Mouse (Mus musculus) B cell, adult 2 months (primary cell): ENCODE data around the gene Bcat2.
A peak's percentile ranks its signal among the peaks of the same experiment; 100 is the strongest.

Source experiments
- DNase-seq, 2 experiments: peaks; one replicate each; pipeline ENCODE4 v3.0.0; 2022

Gene Bcat2

GRCm38 (mm10) chr7:45550821-45551511, 19.0 kb upstream of the Bcat2 start:
- DNase-seq, result no peak

DNA sequence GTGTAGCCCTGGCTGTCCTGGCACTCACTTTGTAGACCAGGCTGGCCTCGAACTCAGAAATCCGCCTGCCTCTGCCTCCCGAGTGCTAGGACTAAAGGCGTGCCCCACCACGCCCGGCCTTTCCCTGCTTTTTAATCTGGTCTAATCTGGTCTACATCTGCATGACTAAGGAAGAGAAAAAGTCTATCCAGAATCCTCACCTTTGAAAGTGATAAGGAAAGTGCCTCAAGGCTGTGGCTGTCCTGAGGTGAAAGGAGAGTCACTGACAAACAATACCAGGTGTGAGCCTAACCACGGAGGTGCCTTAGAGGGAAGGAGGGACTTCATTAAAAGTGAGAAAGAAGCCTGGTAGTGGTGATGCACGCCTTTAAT, 18.5 kb upstream of the Bcat2 start:
- no peak for DNase-seq

- no peak for DNase-seq
Measured at GRCm38 (mm10) chr7:45553519-45553918, 16.4 kb upstream of the Bcat2 start.

- DNase-seq, result no peak
Measured at GRCm38 (mm10) chr7:45553990-45554389, 16.0 kb upstream of the Bcat2 start.

GRCm38 (mm10) chr7:45554744-45555143, 15.2 kb upstream of the Bcat2 start, which contains the start of gene Hsd17b14:
Gene Hsd17b14, plus strand, starts transcription at chr7:45554893.
- no peak for DNase-seq

DNA sequence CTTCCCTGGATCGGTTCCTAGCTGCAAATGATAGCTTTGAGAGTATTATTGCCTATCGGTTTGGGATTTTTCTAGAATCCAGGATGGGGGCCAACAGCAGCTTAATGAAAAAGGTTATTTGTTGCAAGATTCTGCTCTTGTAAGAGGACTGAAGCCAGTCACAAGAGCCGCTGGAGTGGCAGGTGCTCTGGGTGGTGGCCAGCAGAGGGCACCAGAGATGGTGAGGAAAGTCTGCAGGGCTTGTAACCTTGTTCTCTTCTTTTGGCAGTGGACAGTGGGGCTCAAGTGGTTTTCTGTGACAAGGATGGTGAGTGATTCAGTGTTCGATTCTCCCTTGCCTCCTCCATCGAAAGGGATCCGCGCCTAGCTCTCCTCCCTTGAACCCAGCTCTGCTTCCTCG, 14.2 kb upstream of the Bcat2 start:
- DNase-seq, result peak; percentile 88 to 91

GRCm38 (mm10) chr7:45558907-45559306, 11.0 kb upstream of the Bcat2 start:
- DNase-seq, result no peak

DNA sequence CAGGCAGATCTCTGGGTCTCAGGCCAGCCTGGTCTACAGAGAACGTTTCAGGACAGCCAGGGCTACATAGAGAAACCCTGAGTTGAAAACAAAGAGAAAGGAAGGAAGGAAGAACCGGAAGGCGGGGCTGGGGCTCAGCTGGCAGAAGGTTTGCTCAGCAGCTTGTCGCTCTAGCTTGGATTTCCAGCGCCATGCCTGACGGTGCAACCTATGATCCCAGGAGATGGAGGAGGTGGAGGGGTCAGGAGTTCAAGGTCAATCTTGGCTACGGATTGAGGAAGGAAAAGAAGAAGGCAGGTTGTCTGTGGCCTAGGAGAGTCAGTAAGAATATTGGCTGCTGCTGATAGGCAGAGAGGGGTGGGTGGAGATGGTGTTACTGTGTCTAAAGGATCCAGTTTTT, 9.7 kb upstream of the Bcat2 start:
- no peak for DNase-seq

DNA sequence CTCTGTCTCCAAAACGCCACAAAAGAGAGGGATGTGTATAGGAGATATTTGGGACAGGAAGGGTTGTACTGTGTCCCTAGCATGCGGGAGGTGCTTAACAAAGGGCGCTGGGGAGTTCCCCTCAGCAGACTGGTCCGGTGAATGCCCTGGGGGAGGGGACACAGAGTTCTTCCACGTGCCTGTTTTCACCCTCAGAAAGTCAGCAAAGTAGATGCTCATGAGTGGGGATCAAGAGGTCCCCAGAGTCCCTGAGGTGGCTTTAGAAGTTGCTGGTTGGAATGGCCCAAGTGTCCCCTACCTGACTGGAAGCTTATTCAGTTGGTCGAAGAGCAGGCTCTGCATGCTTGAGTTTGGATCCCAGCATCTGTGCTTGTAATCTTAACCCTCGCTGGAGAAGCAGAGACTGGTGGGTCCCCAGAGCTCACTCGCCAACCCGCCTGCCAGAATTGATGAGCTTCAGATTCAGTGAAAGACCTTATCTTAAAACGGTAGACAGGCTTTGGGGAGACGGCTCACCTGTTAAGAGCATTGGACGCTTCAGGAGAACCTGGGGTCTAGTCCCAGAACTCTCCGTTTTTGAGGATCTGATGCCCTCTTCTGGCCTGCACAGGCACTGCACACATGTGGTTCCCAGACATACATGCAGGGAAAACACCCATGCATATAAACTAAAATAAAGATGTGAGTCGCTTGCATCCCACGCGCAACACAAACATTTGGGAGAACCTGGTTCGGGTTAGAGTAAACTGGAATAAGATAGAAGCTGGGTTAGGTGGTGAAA, 8.9 kb upstream of the Bcat2 start:
- peak; percentile 86 to 87 for DNase-seq

DNA sequence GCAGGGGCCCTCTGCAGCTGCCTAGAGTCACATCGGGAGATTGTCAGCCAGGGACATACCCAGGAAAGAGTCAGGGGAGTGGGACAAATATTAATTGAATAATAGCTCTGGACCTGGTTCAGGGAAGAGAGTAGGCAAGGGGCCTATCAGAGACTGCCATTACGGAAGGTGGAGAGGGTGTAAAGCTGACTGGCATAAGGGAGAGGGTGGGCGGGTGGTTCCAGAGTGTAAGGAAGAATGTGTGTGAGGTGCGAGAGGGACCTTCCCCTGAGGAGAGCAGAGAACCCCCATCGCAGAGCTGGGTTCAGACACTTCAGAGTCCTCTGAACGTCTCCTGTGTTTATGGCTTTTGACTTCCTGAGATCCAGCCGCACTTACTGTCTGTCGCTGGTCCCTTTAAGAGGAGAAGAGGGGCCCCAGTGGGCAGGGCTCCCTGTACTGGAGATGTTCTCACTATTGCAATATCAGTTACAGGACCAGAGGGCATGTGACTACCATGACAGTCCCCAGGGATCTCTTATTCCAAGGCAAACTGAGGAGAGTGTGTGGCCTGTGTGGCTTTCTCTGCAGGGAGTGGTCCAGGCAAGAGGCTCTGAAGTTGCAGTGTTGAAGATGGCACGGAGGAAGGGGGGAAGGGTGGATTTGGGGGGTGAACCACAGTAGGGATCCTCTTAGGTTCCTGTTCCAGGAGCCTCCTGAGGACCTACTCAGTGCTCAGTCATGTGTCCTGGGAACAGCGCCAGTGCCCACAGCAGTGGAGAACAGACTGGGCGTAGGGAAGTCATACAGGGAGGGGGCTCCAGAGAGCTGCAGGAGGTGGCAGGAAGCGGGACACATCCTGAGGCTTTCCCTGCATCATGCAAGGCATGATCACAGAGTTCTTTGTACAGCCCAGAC, 8.1 kb upstream of the Bcat2 start:
- DNase-seq, result no peak

DNA sequence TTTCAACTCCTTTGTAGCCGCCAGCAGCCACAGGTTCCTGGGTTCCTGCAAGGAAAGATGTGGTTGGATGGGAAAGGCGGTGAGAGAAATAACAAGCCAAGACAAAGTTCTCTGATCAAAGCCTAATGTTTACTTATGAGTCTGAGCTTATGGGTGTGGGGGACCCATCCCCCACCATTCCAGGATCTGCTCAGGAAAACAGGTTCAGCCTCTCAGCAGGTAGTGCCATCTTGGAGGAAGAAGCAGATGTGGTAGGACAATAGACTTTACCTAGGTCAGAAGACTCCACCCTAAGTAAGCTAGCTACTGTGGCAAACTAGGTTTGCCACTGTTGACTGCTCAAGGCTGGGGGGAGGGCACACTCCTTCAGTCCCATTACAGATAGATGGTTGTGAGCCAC, 5.1 kb upstream of the Bcat2 start:
- no peak for DNase-seq

- no peak for DNase-seq
Measured at GRCm38 (mm10) chr7:45565446-45565845, 4.5 kb upstream of the Bcat2 start.

GRCm38 (mm10) chr7:45567112-45567779, 2.7 kb upstream of the Bcat2 start:
- DNase-seq, result no peak

- peak; percentile 83 to 84 for DNase-seq
Measured at GRCm38 (mm10) chr7:45567780-45568516, 2.0 kb upstream of the Bcat2 start.

DNA sequence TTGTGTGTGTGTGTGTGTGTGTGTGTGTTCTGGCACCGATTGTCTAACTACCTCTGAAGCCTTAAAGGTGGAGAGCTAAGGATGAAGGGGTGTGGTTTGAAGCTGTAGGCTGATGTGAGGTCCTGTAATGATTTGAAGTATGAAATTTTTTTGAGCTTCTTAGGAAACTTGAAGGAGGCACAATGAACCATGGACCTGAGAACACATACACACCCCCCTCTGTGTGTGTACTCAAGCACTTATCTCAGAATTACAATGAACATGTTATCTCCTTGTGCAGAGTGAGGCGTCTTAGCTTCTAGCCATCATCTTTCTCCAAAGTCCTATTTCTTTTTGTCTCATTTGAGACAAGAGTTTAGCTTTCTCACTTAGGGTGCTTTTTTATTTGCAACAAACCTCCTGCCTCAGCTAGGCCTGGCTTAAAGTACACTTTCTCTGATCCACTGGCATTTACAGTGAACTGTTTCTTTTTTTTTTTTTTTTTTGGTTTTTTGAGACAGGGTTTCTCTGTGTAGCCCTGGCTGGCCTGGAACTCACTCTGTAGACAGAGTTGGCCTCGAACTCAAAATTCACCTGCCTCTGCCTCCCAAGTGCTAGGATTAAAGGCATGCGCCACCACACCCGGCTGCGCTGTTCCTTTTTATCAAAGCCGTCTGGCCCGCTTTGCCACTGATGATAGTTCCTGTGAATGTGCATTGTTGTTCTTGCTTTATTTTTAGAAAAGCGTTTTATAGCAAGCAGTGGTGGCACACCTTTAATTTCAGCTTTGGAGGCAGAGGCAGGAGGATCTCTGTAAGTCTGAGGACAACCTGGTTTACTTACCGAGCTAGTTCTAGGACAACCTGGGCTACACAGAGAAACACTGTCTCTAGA, 1.1 kb upstream of the Bcat2 start:
- no peak for DNase-seq

DNA sequence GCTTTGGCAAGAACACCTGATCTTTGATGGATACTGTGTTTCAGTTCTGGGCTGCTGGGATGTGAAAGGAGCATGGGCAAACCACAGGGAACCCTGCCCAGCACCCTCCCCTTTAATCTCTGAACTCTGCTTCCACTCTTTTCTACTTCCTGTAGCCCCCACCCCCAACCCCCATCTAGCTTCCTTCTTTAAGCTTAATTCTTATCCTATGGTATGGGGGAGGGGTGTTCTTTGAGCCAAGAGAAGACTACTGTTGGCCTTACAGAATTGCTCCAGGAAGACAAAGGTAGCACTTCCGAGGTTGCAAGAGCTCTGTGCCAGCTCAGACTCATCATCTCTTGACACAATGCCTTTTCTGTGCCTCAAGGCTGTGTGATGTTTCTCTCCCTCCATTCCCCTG, 2.0 kb downstream of the Bcat2 start:
- no peak for DNase-seq

DNA sequence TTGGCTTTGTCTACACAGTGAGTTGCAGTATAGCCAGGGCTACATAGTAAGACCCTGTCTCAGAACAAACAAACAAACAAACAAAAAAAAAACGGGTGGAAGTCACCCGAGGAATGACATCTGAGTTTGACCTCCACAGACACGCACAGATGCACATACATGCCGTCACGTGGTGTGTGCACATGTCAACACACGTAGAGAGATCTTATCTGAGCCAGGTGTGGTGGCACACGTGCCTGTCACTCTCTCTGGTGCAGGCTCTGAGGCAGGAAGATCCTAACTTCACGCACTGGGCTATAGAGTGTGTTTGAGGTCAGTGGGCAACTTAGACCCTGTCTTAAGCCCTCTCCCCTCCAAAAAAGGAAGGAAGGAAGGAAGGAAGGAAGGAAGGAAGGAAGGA, 4.0 kb downstream of the Bcat2 start:
- no peak for DNase-seq

DNA sequence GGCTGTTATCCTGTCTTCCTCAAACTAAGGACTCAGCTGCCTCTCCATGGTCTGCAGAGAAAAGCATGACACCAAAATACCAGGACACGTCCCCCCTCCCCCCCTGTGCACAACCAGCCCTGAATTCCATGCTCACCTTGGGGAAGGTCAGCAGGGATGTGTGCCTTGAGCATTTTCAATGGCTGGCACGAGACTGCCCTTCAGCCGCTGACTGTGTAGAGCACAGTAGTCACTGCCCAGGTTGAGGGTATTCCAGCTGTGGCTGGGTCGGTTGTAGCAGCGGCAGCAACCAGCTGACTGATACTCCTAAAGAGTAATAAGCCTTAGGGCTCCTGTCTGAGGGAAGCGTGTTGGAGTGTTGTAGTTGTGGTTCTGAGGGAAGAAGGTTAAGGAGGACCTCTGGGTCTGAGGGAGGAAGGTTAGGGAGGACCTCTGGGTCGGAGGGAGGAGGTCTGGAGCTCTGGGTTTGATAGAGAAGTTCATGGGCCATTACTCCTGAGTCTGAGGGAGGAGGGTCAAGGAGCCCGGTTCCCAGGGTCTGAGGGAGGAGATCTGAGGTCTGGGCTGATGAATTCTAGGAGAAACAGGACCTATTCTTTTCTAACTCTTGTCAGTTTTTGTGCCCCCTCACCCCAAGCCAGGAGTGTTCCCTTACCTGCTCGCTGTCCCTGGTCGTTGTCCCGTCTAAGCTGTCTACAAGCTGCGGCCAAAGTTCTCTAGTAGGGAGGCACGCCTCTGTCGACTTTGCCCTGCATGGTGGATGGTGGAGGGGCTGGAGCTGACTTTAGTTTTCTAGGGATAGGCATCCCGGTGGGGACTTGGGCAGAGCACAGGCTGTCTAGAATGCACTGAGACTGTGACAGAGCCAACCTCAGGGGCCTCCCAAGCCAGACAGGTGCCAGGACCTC, 4.8 kb downstream of the Bcat2 start:
- no peak for DNase-seq

GRCm38 (mm10) chr7:45585923-45586322, 16.0 kb downstream of the Bcat2 start:
- DNase-seq, result no peak
